Mouse (Mus musculus) stomach, embryonic 15.5 days (tissue): Measurements from ENCODE around the gene Chrd. TPM values are rescaled to one million over a fixed set of nuclear protein-coding genes. Genes with fewer than 3 reads are reported as not detected.

Source experiments
- ATAC-seq: fragments of 200-750 bp; cut with Nextera tagmentation; 2 replicates; pipeline ENCODE4 v1.8.0; 2017; ENCODE audit warnings: low read depth, moderate number of reproducible peaks, moderate TSS enrichment; ENCODE audit not compliant: insufficient read depth, low FRiP score
- H3K27ac ChIP-seq: fragments of 300-500 bp; sonication (generic); 2 replicates; pipeline ENCODE4 v1.5.1; 2015; ENCODE audit warnings: mild to moderate bottlenecking, inconsistent platforms
- H3K27me3 ChIP-seq: fragments of 300-500 bp; sonication (generic); replicated peaks from 2 replicates; pipeline ENCODE4 v1.6.1; 2015; ENCODE audit warnings: inconsistent platforms
- H3K36me3 ChIP-seq: fragments of 300-500 bp; sonication (generic); 2 replicates; pipeline ENCODE4 v1.6.1; 2015; ENCODE audit warnings: inconsistent platforms
- H3K4me1 ChIP-seq: fragments of 300-500 bp; sonication (generic); 2 replicates; pipeline ENCODE4 v1.6.1; 2015; ENCODE audit warnings: inconsistent platforms
- H3K4me2 ChIP-seq: fragments of 300-500 bp; sonication (generic); 2 replicates; pipeline ENCODE4 v1.6.1; 2015; ENCODE audit warnings: mild to moderate bottlenecking, inconsistent platforms
- H3K4me3 ChIP-seq: fragments of 300-500 bp; sonication (generic); replicated peaks from 2 replicates; pipeline ENCODE4 v1.5.1; 2015; ENCODE audit warnings: inconsistent platforms
- H3K9ac ChIP-seq: fragments of 300-500 bp; sonication (generic); 2 replicates; pipeline ENCODE4 v1.6.1; 2015; ENCODE audit warnings: inconsistent platforms
- H3K9me3 ChIP-seq: fragments of 300-500 bp; sonication (generic); 2 replicates; pipeline ENCODE4 v1.6.1; 2016; ENCODE audit warnings: inconsistent platforms
- WGBS: fragments of 180-500 bp; shearing (Covaris S2); methylation state at CpG from one replicate; pipeline ENCODE4 v1.1.7; 2015; 5-methylcytosine and 5-hydroxymethylcytosine counted together
- polyA plus RNA-seq: library from polyadenylated mRNA; unstranded; fragments of >200 nt; fragmentation: Nextera tagmentation; extraction: Ambion mirVana; gene quantifications from 2 replicates; pipeline ENCODE4 v1.2.1, GENCODE M21; 2015

Chrd gene
- polyA plus RNA-seq, 1 experiment from 2014 or later = 4.0 TPM

DNA sequence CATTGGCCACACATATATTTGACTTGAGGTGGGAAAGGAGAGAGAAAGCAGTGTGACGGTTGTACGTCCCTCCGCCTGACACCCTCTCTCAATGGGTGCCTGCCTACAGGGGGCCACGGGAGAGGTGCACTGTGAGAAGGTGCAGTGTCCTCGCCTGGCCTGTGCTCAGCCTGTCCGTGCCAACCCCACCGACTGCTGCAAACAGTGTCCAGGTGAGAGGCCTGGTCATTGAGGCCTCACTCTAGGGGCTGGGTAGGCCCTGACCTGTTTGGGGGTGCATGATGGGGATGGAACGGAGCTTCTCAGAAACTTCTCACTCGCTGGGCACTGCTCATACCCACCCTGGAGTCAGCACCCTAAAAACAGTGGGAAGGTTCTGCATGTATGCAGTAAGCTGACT, 6.9 kb downstream of the Chrd start:
- Histone ChIP-seq H3K36me3 (no peaks in the 10 kb centered on the region), H3K4me2 (no peak overlapping the region), H3K4me1 (no peaks in the 10 kb centered on the region), H3K27ac (no peak overlapping the region), H3K9me3 (no peaks in the 10 kb centered on the region), H3K27me3 (peaks cover 5% of the 10 kb centered on the region), H3K4me3 (no peak overlapping the region), H3K9ac (no peak overlapping the region)
- no peak for ATAC-seq
- 94% methylated on average over 9 of the region's 9 CpGs for WGBS

DNA sequence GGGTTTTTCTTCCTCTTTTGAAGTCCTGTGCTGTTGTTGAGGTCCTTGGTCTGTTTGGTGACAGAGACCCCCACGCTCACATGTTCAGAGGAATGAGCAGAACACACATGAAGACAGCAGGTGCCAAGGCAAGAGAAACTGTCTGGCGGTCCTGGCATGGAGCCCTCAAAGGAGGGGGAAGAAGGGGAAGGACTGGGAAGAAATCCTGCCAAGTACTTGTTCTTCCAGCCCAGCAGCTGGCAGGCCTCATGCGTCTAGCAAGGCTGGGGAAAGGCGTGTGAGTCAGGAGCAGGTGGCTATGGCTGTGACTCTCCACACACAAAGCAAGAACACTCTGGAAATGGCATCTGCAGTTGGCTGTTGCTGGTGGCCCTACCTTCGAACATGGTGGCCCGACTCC, 13.7 kb downstream of the Chrd start:
- H3K9ac ChIP-seq = no peak overlapping the region
- no peaks in the 10 kb centered on the region for H3K9me3 ChIP-seq
- no peaks in the 10 kb centered on the region for H3K36me3 ChIP-seq
- ATAC-seq = no peak; the same call in 1 of the 2 replicates
- WGBS = 45% methylated on average over 6 of the region's 6 CpGs
- H3K4me2 ChIP-seq = no peak overlapping the region
- H3K27me3 ChIP-seq = no peaks in the 10 kb centered on the region
- H3K4me1 ChIP-seq = no peaks in the 10 kb centered on the region; the same call in 1 of the 2 replicates
- no peak overlapping the region for H3K4me3 ChIP-seq
- H3K27ac ChIP-seq = no peak overlapping the region

DNA sequence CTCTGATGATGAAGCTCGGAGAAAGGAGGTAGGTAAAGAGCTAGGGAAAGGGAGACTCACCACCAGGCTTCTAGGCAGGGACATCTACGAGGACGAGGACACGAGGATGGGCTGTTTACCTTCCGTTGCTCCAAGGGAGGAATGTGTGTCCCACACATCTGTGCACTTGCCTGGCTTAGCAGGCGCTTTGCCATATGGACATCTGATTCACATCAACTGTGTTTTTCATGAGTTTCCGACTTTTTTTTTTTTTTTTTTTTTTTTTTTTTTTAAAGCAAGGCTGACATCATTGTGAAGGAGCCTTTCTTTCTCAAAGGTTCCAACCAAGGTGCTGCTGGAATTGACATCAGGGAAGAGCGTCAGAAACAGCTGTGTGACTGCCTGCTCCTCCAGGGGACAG, 17.6 kb downstream of the Chrd start:
- 38% methylated on average over 8 of the region's 8 CpGs for WGBS
- H3K4me2 ChIP-seq = no peak overlapping the region
- no peaks in the 10 kb centered on the region for H3K36me3 ChIP-seq
- ATAC-seq = no peak
- no peaks in the 10 kb centered on the region for H3K9me3 ChIP-seq
- H3K27ac ChIP-seq = no peak overlapping the region
- H3K27me3 ChIP-seq = no peaks in the 10 kb centered on the region
- H3K9ac ChIP-seq = no peak overlapping the region
- no peaks in the 10 kb centered on the region; the same call in 1 of the 2 replicates for H3K4me1 ChIP-seq
- H3K4me3 ChIP-seq = no peak overlapping the region

DNA sequence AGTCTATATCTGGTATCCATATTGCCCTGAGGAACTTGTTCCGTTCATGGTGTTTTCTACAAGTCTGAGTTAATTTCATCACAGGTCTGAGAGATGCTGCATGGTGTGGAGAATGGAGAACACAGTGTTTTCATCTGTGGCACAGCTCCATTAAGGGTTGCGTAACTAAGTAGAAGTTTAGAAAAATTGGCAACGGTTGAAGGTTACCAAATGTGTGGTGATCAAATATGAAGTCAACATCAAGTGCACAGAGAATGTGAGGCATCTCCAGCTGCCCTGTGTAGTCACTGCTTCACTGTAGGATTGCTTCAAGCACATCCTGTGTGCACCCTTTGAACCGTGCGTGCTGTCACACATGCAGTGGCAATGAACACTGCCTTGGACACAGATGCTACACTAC, 23.1 kb downstream of the Chrd start:
- Histone ChIP-seq H3K9me3 (no peaks in the 10 kb centered on the region), H3K4me2 (no peak overlapping the region), H3K36me3 (no peaks in the 10 kb centered on the region), H3K27ac (no peak overlapping the region), H3K4me1 (no peaks in the 10 kb centered on the region), H3K27me3 (no peaks in the 10 kb centered on the region), H3K9ac (no peak overlapping the region), H3K4me3 (no peak overlapping the region)
- 86% methylated on average over 5 of the region's 5 CpGs for WGBS
- no peak for ATAC-seq

DNA sequence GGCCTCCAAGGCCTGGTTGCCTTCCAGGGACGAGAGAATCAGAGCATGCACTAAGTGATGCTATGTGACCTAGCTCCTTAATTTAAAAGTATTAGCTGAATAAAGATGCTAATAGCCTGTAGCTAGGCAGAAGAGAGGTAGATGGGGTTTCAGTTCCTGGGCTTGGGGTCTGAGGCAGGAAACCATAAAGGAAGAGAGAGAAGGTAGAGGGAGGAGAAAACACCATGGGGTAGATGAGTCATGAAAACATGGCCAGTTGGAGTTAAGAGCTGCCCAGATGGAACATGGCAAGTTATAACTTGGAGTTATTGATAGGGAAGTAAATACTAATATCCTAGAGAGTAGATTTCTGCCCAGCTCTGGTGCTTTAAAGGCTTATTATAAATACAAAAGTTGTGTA, 24.5 kb downstream of the Chrd start:
- Histone ChIP-seq H3K27me3 (no peaks in the 10 kb centered on the region), H3K9ac (no peak overlapping the region), H3K36me3 (no peaks in the 10 kb centered on the region), H3K4me1 (no peaks in the 10 kb centered on the region), H3K4me3 (no peak overlapping the region), H3K9me3 (no peaks in the 10 kb centered on the region), H3K27ac (no peak overlapping the region), H3K4me2 (no peak overlapping the region)
- 70% methylated on average over 1 of the region's 1 CpGs for WGBS
- no peak for ATAC-seq

GRCm38 (mm10) chr16:20761681-20762080, 28.8 kb downstream of the Chrd start:
- Histone ChIP-seq H3K36me3 (no peaks in the 10 kb centered on the region), H3K27ac (no peak overlapping the region), H3K4me2 (no peak overlapping the region), H3K4me1 (no peaks in the 10 kb centered on the region), H3K9ac (no peak overlapping the region), H3K4me3 (no peak overlapping the region), H3K9me3 (no peaks in the 10 kb centered on the region), H3K27me3 (no peaks in the 10 kb centered on the region)
- no peak for ATAC-seq
- 8% methylated on average over 3 of the region's 3 CpGs for WGBS

- H3K36me3 ChIP-seq = no peaks in the 10 kb centered on the region
- no peaks in the 10 kb centered on the region for H3K9me3 ChIP-seq
- H3K4me3 ChIP-seq = no peak overlapping the region
- H3K27ac ChIP-seq = no peak overlapping the region
- H3K27me3 ChIP-seq = no peaks in the 10 kb centered on the region
- ATAC-seq = no peak
- 44% methylated on average over 9 of the region's 9 CpGs for WGBS
- H3K4me2 ChIP-seq = no peak overlapping the region
- no peaks in the 10 kb centered on the region for H3K4me1 ChIP-seq
- H3K9ac ChIP-seq = no peak overlapping the region
Observed at GRCm38 (mm10) chr16:20765244-20765643, 32.3 kb downstream of the Chrd start.

DNA sequence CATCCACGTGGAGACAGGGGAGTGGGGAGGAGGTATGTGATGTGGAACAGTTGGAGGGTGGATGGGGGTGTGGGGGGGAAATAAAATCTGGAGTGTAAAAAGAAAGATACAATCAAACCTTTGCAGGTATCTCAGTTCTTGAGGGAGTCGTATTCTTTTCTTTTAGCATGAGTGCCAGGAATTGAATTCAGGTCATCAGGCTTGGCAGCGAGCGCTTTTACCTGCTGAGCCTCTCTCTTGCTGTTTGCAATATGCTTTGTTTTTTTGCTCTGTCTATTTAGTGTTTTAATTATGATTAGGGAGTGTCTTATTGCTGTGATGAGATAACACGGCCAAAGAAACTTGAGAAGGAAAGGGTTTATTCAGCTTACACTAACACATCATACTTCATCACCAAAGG, 42.1 kb downstream of the Chrd start:
- Histone ChIP-seq H3K36me3 (no peaks in the 10 kb centered on the region), H3K9ac (no peak overlapping the region), H3K9me3 (no peaks in the 10 kb centered on the region), H3K27ac (no peak overlapping the region), H3K4me3 (no peak overlapping the region), H3K4me1 (no peaks in the 10 kb centered on the region), H3K27me3 (no peaks in the 10 kb centered on the region), H3K4me2 (no peak overlapping the region)
- ATAC-seq = no peak
- 74% methylated on average over 5 of the region's 5 CpGs for WGBS

DNA sequence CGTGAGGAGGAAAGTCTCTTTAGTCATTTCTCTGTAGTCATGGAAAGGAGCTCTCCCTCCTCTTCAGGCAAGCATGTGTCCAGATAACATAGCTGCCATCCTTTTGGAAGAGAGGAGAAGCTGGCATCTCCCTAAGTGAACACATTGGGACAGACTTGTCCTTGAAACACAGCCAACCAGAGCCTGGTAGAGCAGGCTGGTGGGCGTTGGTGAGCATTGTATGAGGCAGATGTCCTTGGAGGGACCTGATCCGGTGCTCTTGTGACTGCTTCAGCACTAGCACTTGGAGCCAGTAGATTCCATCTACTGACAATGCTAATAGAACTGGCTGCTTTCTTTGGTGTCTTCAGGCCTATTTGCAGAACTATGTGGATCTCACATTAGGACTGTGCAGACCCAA, 46.9 kb downstream of the Chrd start:
- no peak overlapping the region for H3K9ac ChIP-seq
- H3K9me3 ChIP-seq = no peaks in the 10 kb centered on the region
- H3K27ac ChIP-seq = no peak overlapping the region
- H3K4me2 ChIP-seq = no peak overlapping the region
- 81% methylated on average over 3 of the region's 3 CpGs for WGBS
- H3K27me3 ChIP-seq = no peaks in the 10 kb centered on the region
- H3K4me1 ChIP-seq = no peaks in the 10 kb centered on the region
- no peak overlapping the region for H3K4me3 ChIP-seq
- ATAC-seq = no peak
- H3K36me3 ChIP-seq = no peaks in the 10 kb centered on the region

- Histone ChIP-seq H3K9ac (no peak overlapping the region), H3K4me1 (no peaks in the 10 kb centered on the region), H3K9me3 (no peaks in the 10 kb centered on the region), H3K27me3 (no peaks in the 10 kb centered on the region), H3K4me2 (no peak overlapping the region), H3K4me3 (no peak overlapping the region), H3K27ac (no peak overlapping the region), H3K36me3 (no peaks in the 10 kb centered on the region)
- ATAC-seq = no peak
- WGBS = 69% methylated on average over 4 of the region's 4 CpGs
Observed at GRCm38 (mm10) chr16:20781101-20781630, 48.2 kb downstream of the Chrd start.

GRCm38 (mm10) chr16:20783891-20784290, 51.0 kb downstream of the Chrd start:
- 75% methylated on average over 2 of the region's 2 CpGs for WGBS
- no peak overlapping the region for H3K4me2 ChIP-seq
- ATAC-seq = no peak
- no peak overlapping the region for H3K9ac ChIP-seq
- H3K9me3 ChIP-seq = no peaks in the 10 kb centered on the region
- no peak overlapping the region for H3K4me3 ChIP-seq
- H3K4me1 ChIP-seq = no peaks in the 10 kb centered on the region
- no peaks in the 10 kb centered on the region for H3K36me3 ChIP-seq
- H3K27ac ChIP-seq = no peak overlapping the region
- H3K27me3 ChIP-seq = no peaks in the 10 kb centered on the region

GRCm38 (mm10) chr16:20784754-20785153, 51.8 kb downstream of the Chrd start:
- Histone ChIP-seq H3K4me3 (no peak overlapping the region), H3K4me2 (no peak overlapping the region), H3K9me3 (no peaks in the 10 kb centered on the region), H3K36me3 (no peaks in the 10 kb centered on the region), H3K9ac (no peak overlapping the region), H3K27me3 (no peaks in the 10 kb centered on the region), H3K4me1 (no peaks in the 10 kb centered on the region), H3K27ac (no peak overlapping the region)
- ATAC-seq = no peak

DNA sequence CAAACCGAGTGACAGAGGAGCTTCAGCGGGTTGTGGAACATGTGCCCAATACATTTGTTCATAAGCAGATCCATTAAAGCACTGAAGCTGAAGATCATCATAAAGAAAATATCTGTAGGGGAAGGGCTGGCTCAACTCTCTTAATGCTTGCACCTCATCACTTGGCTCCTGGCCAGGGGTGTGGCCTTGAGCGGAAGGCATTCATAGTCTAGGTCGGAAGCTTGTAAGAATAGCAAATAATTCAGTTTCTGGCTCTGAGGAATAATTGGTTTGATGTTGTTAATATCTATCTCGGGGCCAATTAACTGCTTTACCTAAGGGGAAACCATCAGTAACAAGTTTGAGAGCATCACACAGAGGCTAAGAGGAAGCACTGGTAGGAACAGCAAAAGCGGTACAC, 53.6 kb downstream of the Chrd start:
- Histone ChIP-seq H3K36me3 (no peaks in the 10 kb centered on the region), H3K27me3 (no peaks in the 10 kb centered on the region), H3K4me3 (no peak overlapping the region), H3K27ac (no peak overlapping the region), H3K9me3 (no peaks in the 10 kb centered on the region), H3K4me1 (no peaks in the 10 kb centered on the region), H3K9ac (no peak overlapping the region), H3K4me2 (no peak overlapping the region)
- WGBS = 71% methylated on average over 6 of the region's 6 CpGs
- no peak for ATAC-seq
